Mouse (Mus musculus) E14TG2a.4 (cell line): ENCODE data around the gene Spag16.

ENCODE experiments used
- CTCF ChIP-seq: conservative IDR thresholded peaks from 2 replicates; pipeline ENCODE4 v1.5.1; 2014; ENCODE audit warnings: low read length
- NANOG ChIP-seq: IDR thresholded peaks from 2 replicates; pipeline ENCODE4 v1.6.1; 2014; ENCODE audit warnings: borderline replicate concordance, low read length, mixed read lengths
- POU5F1 ChIP-seq: IDR thresholded peaks from 2 replicates; pipeline ENCODE4 v1.6.1; 2014; ENCODE audit warnings: low read length, borderline replicate concordance

DNA sequence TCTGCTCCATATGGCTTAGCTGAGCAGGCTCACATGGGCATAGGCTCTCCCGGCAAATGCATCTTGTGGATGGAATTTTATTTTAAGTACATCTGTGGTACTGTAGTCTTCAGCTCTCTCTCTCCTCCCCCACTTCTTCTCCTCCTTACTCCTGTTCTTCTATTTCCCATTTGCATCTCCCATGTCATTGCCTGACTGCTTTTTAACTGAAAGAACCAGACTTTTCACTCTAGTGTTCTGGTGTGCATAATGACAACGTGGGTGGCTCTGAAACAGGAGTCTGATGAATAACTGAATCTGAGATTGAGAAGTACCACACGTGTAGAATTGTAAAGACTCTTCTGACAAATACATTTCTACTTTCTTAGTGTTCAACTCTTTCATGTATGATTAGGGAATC is 186.2 kb downstream of the Spag16 start:
- no peak for TF ChIP-seq CTCF
- TF ChIP-seq POU5F1 = no peak
- no peak for TF ChIP-seq NANOG
